Mouse (Mus musculus) lung, postnatal 0 days (tissue): Measurements from ENCODE around the gene Mettl6. TPM values are rescaled to one million over a fixed set of nuclear protein-coding genes. Genes with fewer than 3 reads are reported as not detected.

Experiments used
- ATAC-seq: fragments of 200-750 bp; cut with Nextera tagmentation; 2 replicates; pipeline ENCODE4 v1.8.0; 2017; ENCODE audit warnings: moderate library complexity
- DNase-seq: peaks from one replicate; pipeline ENCODE4 v3.0.0-alpha.2; 2016; ENCODE audit warnings: low spot score
- H3K27ac ChIP-seq: fragments of 300-500 bp; sonication (generic); 2 replicates; pipeline ENCODE4 v1.5.1; 2014; ENCODE audit warnings: antibody characterized with exemption, mild to moderate bottlenecking, low read length, mixed read lengths
- H3K27me3 ChIP-seq: fragments of 300-500 bp; sonication (generic); replicated peaks from 2 replicates; pipeline ENCODE4 v1.6.1; 2014; ENCODE audit warnings: low read length, mixed read lengths; ENCODE audit not compliant: insufficient read depth
- H3K36me3 ChIP-seq: fragments of 300-500 bp; sonication (generic); 2 replicates; pipeline ENCODE4 v1.6.1; 2014; ENCODE audit warnings: low read length, mixed read lengths; ENCODE audit not compliant: insufficient read depth
- H3K4me1 ChIP-seq: fragments of 300-500 bp; sonication (generic); 2 replicates; pipeline ENCODE4 v1.6.1; 2014; ENCODE audit warnings: antibody characterized with exemption, low read depth, low read length, mixed read lengths; ENCODE audit not compliant: insufficient read depth
- H3K4me2 ChIP-seq: fragments of 300-500 bp; sonication (generic); replicated peaks from 2 replicates; pipeline ENCODE4 v1.6.1; 2014; ENCODE audit warnings: low read depth, mild to moderate bottlenecking, low read length, moderate library complexity, mixed read lengths
- H3K4me3 ChIP-seq: fragments of 300-500 bp; sonication (generic); 2 replicates; pipeline ENCODE4 v1.5.1; 2014; ENCODE audit warnings: low read depth, low read length
- H3K9ac ChIP-seq: fragments of 300-500 bp; sonication (generic); replicated peaks from 2 replicates; pipeline ENCODE4 v1.6.1; 2014; ENCODE audit warnings: low read depth, mild to moderate bottlenecking
- H3K9me3 ChIP-seq: fragments of 300-500 bp; sonication (generic); 2 replicates; pipeline ENCODE4 v1.6.1; 2016; ENCODE audit warnings: low read length, mixed read lengths
- CTCF ChIP-seq: IDR thresholded peaks from 2 replicates; pipeline ENCODE4 v1.5.1; 2016; ENCODE audit warnings: antibody characterized with exemption, mild to moderate bottlenecking
- EP300 ChIP-seq: IDR thresholded peaks from 2 replicates; pipeline ENCODE4 v1.6.1; 2016; ENCODE audit warnings: antibody characterized with exemption, mild to moderate bottlenecking, control low read depth
- WGBS: fragments of 180-500 bp; shearing (Covaris S2); extraction: QIAGEN DNeasy Blood & Tissue Kit; methylation state at CpG from one replicate; pipeline ENCODE4 v1.1.7; 2014; 5-methylcytosine and 5-hydroxymethylcytosine counted together
- polyA plus RNA-seq: library from polyadenylated mRNA; unstranded; fragments of >200 nt; fragmentation: Nextera tagmentation; extraction: Ambion mirVana; gene quantifications from 2 replicates; pipeline ENCODE4 v1.2.1, GENCODE M21; 2015

The Mettl6 gene
- polyA plus RNA-seq, 1 experiment from 2014 or later = 49.1 TPM

GRCm38 (mm10) chr14:31433851-31434360 lies 60.9 kb downstream of the Mettl6 start:
- Histone ChIP-seq H3K27ac (peak overlapping the region; percentile 60; the same call in 1 of the 2 replicates), H3K9me3 (no peaks in the 10 kb centered on the region), H3K4me2 (peak overlapping the region; percentile 80), H3K4me1 (peaks cover 13% of the 10 kb centered on the region; the same call in 1 of the 2 replicates), H3K9ac (no peak overlapping the region), H3K36me3 (no peaks in the 10 kb centered on the region), H3K27me3 (peaks cover 5% of the 10 kb centered on the region; the same call in 1 of the 2 replicates), H3K4me3 (no peak overlapping the region)
- DNase-seq (peak; percentile 70), ATAC-seq (0 out of 2 replicates have a peak, but pooled peaks have one; percentile 14)
- TF ChIP-seq EP300 = no peak
- no peak for TF ChIP-seq CTCF
- WGBS = 33% methylated on average over 7 of the region's 7 CpGs

- H3K4me2 ChIP-seq = 0 out of 2 replicates have a peak overlapping the region, but pooled peaks have one; percentile 80
- no peak overlapping the region for H3K4me3 ChIP-seq
- no peak overlapping the region for H3K9ac ChIP-seq
- WGBS = 42% methylated on average over 5 of the region's 5 CpGs
- no peaks in the 10 kb centered on the region for H3K9me3 ChIP-seq
- peak overlapping the region; percentile 60 for H3K27ac ChIP-seq
- no peak for DNase-seq
- no peak for ATAC-seq
- TF ChIP-seq EP300 = peak; percentile 28; the same call in 1 of the 2 replicates
- TF ChIP-seq CTCF = no peak
- H3K27me3 ChIP-seq = peaks cover 5% of the 10 kb centered on the region; the same call in 1 of the 2 replicates
- H3K4me1 ChIP-seq = peaks cover 20% of the 10 kb centered on the region; the same call in 1 of the 2 replicates
- no peaks in the 10 kb centered on the region for H3K36me3 ChIP-seq
Measured at GRCm38 (mm10) chr14:31433126-31433525, 61.7 kb downstream of the Mettl6 start.

GRCm38 (mm10) chr14:31432424-31432823 lies 62.4 kb downstream of the Mettl6 start:
- DNase-seq = peak; percentile 70
- peaks cover 21% of the 10 kb centered on the region; the same call in 1 of the 2 replicates for H3K4me1 ChIP-seq
- H3K4me3 ChIP-seq = no peak overlapping the region
- H3K4me2 ChIP-seq = no peak overlapping the region; the same call in 1 of the 2 replicates
- TF ChIP-seq CTCF (no peak), EP300 (no peak; the same call in 1 of the 2 replicates)
- no peak for ATAC-seq
- no peaks in the 10 kb centered on the region for H3K36me3 ChIP-seq
- WGBS = 28% methylated on average over 4 of the region's 4 CpGs
- H3K27ac ChIP-seq = peak overlapping the region; percentile 60; the same call in 1 of the 2 replicates
- H3K9me3 ChIP-seq = no peaks in the 10 kb centered on the region
- peaks cover 6% of the 10 kb centered on the region; the same call in 1 of the 2 replicates for H3K27me3 ChIP-seq
- no peak overlapping the region for H3K9ac ChIP-seq

- Histone ChIP-seq H3K9me3 (no peaks in the 10 kb centered on the region), H3K4me1 (peaks cover 21% of the 10 kb centered on the region; the same call in 1 of the 2 replicates), H3K4me3 (no peak overlapping the region), H3K27me3 (peaks cover 11% of the 10 kb centered on the region; the same call in 1 of the 2 replicates), H3K27ac (peak overlapping the region; percentile 60; the same call in 1 of the 2 replicates), H3K9ac (no peak overlapping the region), H3K4me2 (no peak overlapping the region; the same call in 1 of the 2 replicates), H3K36me3 (no peaks in the 10 kb centered on the region)
- peak; percentile 33 for DNase-seq
- peak; percentile 87 for TF ChIP-seq EP300
- TF ChIP-seq CTCF = no peak
- 62% methylated on average over 3 of the region's 3 CpGs for WGBS
- no peak for ATAC-seq
Measured at GRCm38 (mm10) chr14:31431789-31432330, 63.0 kb downstream of the Mettl6 start.

- H3K27me3 ChIP-seq = peaks cover 18% of the 10 kb centered on the region; the same call in 1 of the 2 replicates
- 35% methylated on average over 5 of the region's 5 CpGs for WGBS
- peaks cover 18% of the 10 kb centered on the region; the same call in 1 of the 2 replicates for H3K4me1 ChIP-seq
- no peak overlapping the region for H3K9ac ChIP-seq
- no peaks in the 10 kb centered on the region for H3K9me3 ChIP-seq
- no peak overlapping the region for H3K27ac ChIP-seq
- DNase-seq (no peak), ATAC-seq (no peak)
- no peak for TF ChIP-seq CTCF
- TF ChIP-seq EP300 = no peak
- H3K36me3 ChIP-seq = no peaks in the 10 kb centered on the region
- H3K4me3 ChIP-seq = no peak overlapping the region
- H3K4me2 ChIP-seq = 0 out of 2 replicates have a peak overlapping the region, but pooled peaks have one; percentile 9
Measured at GRCm38 (mm10) chr14:31429004-31429395, 65.8 kb downstream of the Mettl6 start.

GRCm38 (mm10) chr14:31428211-31429003 lies 66.4 kb downstream of the Mettl6 start:
- Histone ChIP-seq H3K9ac (no peak overlapping the region), H3K4me3 (no peak overlapping the region), H3K4me2 (0 out of 2 replicates have a peak overlapping the region, but pooled peaks have one; percentile 9), H3K4me1 (peaks cover 24% of the 10 kb centered on the region; the same call in 1 of the 2 replicates), H3K9me3 (no peaks in the 10 kb centered on the region), H3K27ac (no peak overlapping the region), H3K36me3 (no peaks in the 10 kb centered on the region), H3K27me3 (peaks cover 21% of the 10 kb centered on the region; the same call in 1 of the 2 replicates)
- DNase-seq = peak; percentile 82
- peak; percentile 87 for ATAC-seq
- no peak for TF ChIP-seq CTCF
- WGBS = 30% methylated on average over 15 of the region's 15 CpGs

Other genes starting within 250 kb of the Mettl6 start
- 17.7 and 18.8 TPM in 2 replicates for gene Phf7, start 243.7 kb downstream of the Mettl6 start, polyA plus RNA-seq
- gene Bap1, start 243.6 kb downstream of the Mettl6 start, polyA plus RNA-seq = 38.1 and 38.7 TPM in 2 replicates
- gene Dnah1, start 171.1 kb downstream of the Mettl6 start, polyA plus RNA-seq = 0.53 and 0.67 TPM in 2 replicates
- gene Capn7, start 158.4 kb downstream of the Mettl6 start, polyA plus RNA-seq = 23.1 and 25.1 TPM in 2 replicates
- 37.9 and 38.4 TPM in 2 replicates for gene Sh3bp5, start 59.0 kb downstream of the Mettl6 start, polyA plus RNA-seq
- gene Eaf1, start 641 bp downstream of the Mettl6 start, polyA plus RNA-seq = 10.0 and 11.3 TPM in 2 replicates
- 1.1 and 1.4 TPM in 2 replicates for gene Colq, start 96.3 kb upstream of the Mettl6 start, polyA plus RNA-seq
- 1.7 and 1.9 TPM in 2 replicates for gene Gm49387, start 145.8 kb upstream of the Mettl6 start, polyA plus RNA-seq
- gene Btd, start 146.0 kb upstream of the Mettl6 start, polyA plus RNA-seq = 27.8 and 28.2 TPM in 2 replicates
- 13.2 and 13.5 TPM in 2 replicates for gene Hacl1, start 146.2 kb upstream of the Mettl6 start, polyA plus RNA-seq